Mouse (Mus musculus) CH12.LX (cell line): ENCODE data around the gene Dnm3. TPM values are rescaled to one million over a fixed set of nuclear protein-coding genes. Genes with fewer than 3 reads are reported as not detected.
A peak's percentile ranks its signal among the peaks of the same experiment; 100 is the strongest.

Source experiments
- DNase-seq: peaks from one replicate; pipeline ENCODE4 v3.0.0-alpha.2; 2013; ENCODE audit errors: extremely low read depth
- H3K27ac ChIP-seq: 2 replicates; pipeline ENCODE4 v1.5.1; 2012; ENCODE audit warnings: low read depth, mild to moderate bottlenecking, control low read depth, moderate library complexity; ENCODE audit not compliant: insufficient read depth
- H3K27me3 ChIP-seq: replicated peaks from 2 replicates; pipeline ENCODE3; 2012; ENCODE audit warnings: inconsistent platforms
- H3K36me3 ChIP-seq, 2 experiments: replicated peaks in 1 of 2; 2 replicates each; pipeline versions ENCODE3 to v1.6.1; 2012; ENCODE audit warnings: inconsistent platforms in 1 of 2, low read length in 1 of 2, mild to moderate bottlenecking in 1 of 2, mixed read lengths in 1 of 2, moderate library complexity in 1 of 2; ENCODE audit not compliant: control insufficient read depth in 1 of 2, insufficient read depth in 1 of 2
- H3K4me1 ChIP-seq, 2 experiments: 2 replicates each; pipeline ENCODE4 v1.6.1; 2012; ENCODE audit warnings: inconsistent platforms in 1 of 2, moderate library complexity in 1 of 2; ENCODE audit not compliant: insufficient read depth in 2 of 2, control insufficient read depth in 1 of 2
- H3K4me2 ChIP-seq: 2 replicates; pipeline ENCODE4 v1.6.1; 2012; ENCODE audit warnings: low read depth, mild to moderate bottlenecking, control low read depth; ENCODE audit not compliant: poor library complexity, insufficient read depth, severe bottlenecking
- H3K4me3 ChIP-seq, 3 experiments: fragments of 150-350 bp in 1 of 3; sonication (generic) in 1 of 3; replicated peaks in 1 of 3; 2 replicates each; pipeline versions ENCODE3 to v1.5.1; 2011 to 2012; ENCODE audit warnings: low read depth in 2 of 3, low read length in 2 of 3, mild to moderate bottlenecking in 2 of 3, moderate library complexity in 2 of 3, control low read depth in 1 of 3, improper control_type of control experiment in 1 of 3, inconsistent platforms in 1 of 3, mixed read lengths in 1 of 3; ENCODE audit not compliant: poor library complexity in 1 of 3
- H3K79me2 ChIP-seq: replicated peaks from 2 replicates; pipeline ENCODE4 v1.6.1; 2012; ENCODE audit warnings: mild to moderate bottlenecking, moderate library complexity; ENCODE audit not compliant: control insufficient read depth, poor library complexity, insufficient read depth, severe bottlenecking; ENCODE audit errors: extremely low read depth
- H3K9ac ChIP-seq: 2 replicates; pipeline ENCODE4 v1.6.1; 2012; ENCODE audit warnings: low read depth, mild to moderate bottlenecking, control low read depth, moderate library complexity; ENCODE audit not compliant: insufficient read depth
- H3K9me3 ChIP-seq: replicated peaks from 2 replicates; pipeline ENCODE3; 2012; ENCODE audit warnings: low read length, inconsistent platforms, mixed read lengths
- BHLHE40 ChIP-seq: IDR thresholded peaks from 2 replicates; pipeline ENCODE4 v1.6.1; 2011; ENCODE audit warnings: mild to moderate bottlenecking, low read depth, low read length, improper control_type of control experiment
- CTCF ChIP-seq, 2 experiments: IDR thresholded peaks in 1 of 2; conservative IDR thresholded peaks in 1 of 2; 2 replicates each; pipeline ENCODE4 v1.5.1; 2011 to 2012; ENCODE audit warnings: low read depth in 2 of 2, low read length in 2 of 2, improper control_type of control experiment in 1 of 2, inconsistent platforms in 1 of 2, mild to moderate bottlenecking in 1 of 2, moderate library complexity in 1 of 2
- E2F4 ChIP-seq: IDR thresholded peaks from 2 replicates; pipeline ENCODE4 v1.6.1; 2011; ENCODE audit warnings: low read depth, low read length, improper control_type of control experiment; ENCODE audit not compliant: insufficient replicate concordance
- ETS1 ChIP-seq: conservative IDR thresholded peaks from 2 replicates; pipeline ENCODE4 v1.6.1; 2012; ENCODE audit warnings: low read depth, mild to moderate bottlenecking, inconsistent platforms, low read length, improper control_type of control experiment, moderate library complexity
- JUN ChIP-seq: IDR thresholded peaks from 2 replicates; pipeline ENCODE4 v1.6.1; 2011; ENCODE audit warnings: low read depth, mild to moderate bottlenecking, low read length, improper control_type of control experiment, moderate library complexity; ENCODE audit not compliant: insufficient read depth
- MAFK ChIP-seq: IDR thresholded peaks from 2 replicates; pipeline ENCODE4 v1.6.1; 2011; ENCODE audit warnings: low read length, improper control_type of control experiment; ENCODE audit not compliant: insufficient replicate concordance
- MAZ ChIP-seq: IDR thresholded peaks from 2 replicates; pipeline ENCODE4 v1.6.1; 2012; ENCODE audit warnings: low read depth, mild to moderate bottlenecking, inconsistent platforms, low read length, improper control_type of control experiment, moderate library complexity
- MEF2A ChIP-seq: IDR thresholded peaks from 2 replicates; pipeline ENCODE4 v1.6.1; 2014; ENCODE audit warnings: low read depth, mild to moderate bottlenecking, inconsistent platforms, low read length, improper control_type of control experiment, borderline replicate concordance
- MXI1 ChIP-seq: IDR thresholded peaks from 2 replicates; pipeline ENCODE4 v1.6.1; 2011; ENCODE audit warnings: mild to moderate bottlenecking, low read depth, low read length, improper control_type of control experiment
- MYC ChIP-seq: IDR thresholded peaks from 2 replicates; pipeline ENCODE4 v1.6.1; 2011; ENCODE audit warnings: low read depth, mild to moderate bottlenecking, improper control_type of control experiment, low read length
- POLR2AphosphoS2 ChIP-seq: IDR thresholded peaks from 2 replicates; pipeline ENCODE4 v1.6.1; 2011; ENCODE audit warnings: low read depth, low read length, improper control_type of control experiment
- SMC3 ChIP-seq: IDR thresholded peaks from 2 replicates; pipeline ENCODE4 v1.6.1; 2011; ENCODE audit warnings: low read depth, low read length, improper control_type of control experiment
- TBP ChIP-seq: conservative IDR thresholded peaks from 2 replicates; pipeline ENCODE4 v1.6.1; 2011; ENCODE audit warnings: low read depth, low read length, improper control_type of control experiment
- TCF12 ChIP-seq: IDR thresholded peaks from 2 replicates; pipeline ENCODE4 v1.6.1; 2014; ENCODE audit warnings: low read depth, mild to moderate bottlenecking, inconsistent platforms, low read length, improper control_type of control experiment
- USF1 ChIP-seq: IDR thresholded peaks from 2 replicates; pipeline ENCODE4 v1.6.1; 2014; ENCODE audit warnings: low read depth, mild to moderate bottlenecking, inconsistent platforms, low read length, improper control_type of control experiment
- ZKSCAN1 ChIP-seq: IDR thresholded peaks from 2 replicates; pipeline ENCODE4 v1.6.1; 2012; ENCODE audit warnings: low read depth, inconsistent platforms, low read length, improper control_type of control experiment, borderline replicate concordance
- ZNF384 ChIP-seq: IDR thresholded peaks from 2 replicates; pipeline ENCODE4 v1.6.1; 2012; ENCODE audit warnings: low read depth, low read length, improper control_type of control experiment, inconsistent platforms
- dilution Hi-C: fragments of 300-500 bp; cut with MboI; formaldehyde crosslinking; loops from 2 replicates; pipeline ENCODE4 v1.14.3; 2020; ENCODE audit warnings: low sequenced_read_pairs; ENCODE audit not compliant: extremely low pct_unique_long_range_greater_than_20kb, extremely low pct_ligation_motif_present
- in situ Hi-C: fragments of 300-500 bp; cut with MboI; formaldehyde crosslinking; loops from 3 replicates; pipeline ENCODE4 v1.14.3; 2019; ENCODE audit warnings: low sequenced_read_pairs, low pct_ligation_motif_present, low pct_unique_long_range_greater_than_20kb, mixed read lengths
- polyA plus RNA-seq: library from polyadenylated mRNA; unstranded; fragments of >175 nt; gene quantifications from 2 replicates; pipeline ENCODE4 v1.2.1, GENCODE M21; 2012; ENCODE audit warnings: low read depth; ENCODE audit not compliant: insufficient read length
- total RNA-seq, 2 experiments: library from RNA; depleted of rRNA; stranded (reverse); fragments of 300-350 nt in 1 of 2; fragments of >200 nt in 1 of 2; gene quantifications; 2 replicates each; pipeline ENCODE4 v1.2.3; 2012 to 2014

The Dnm3 gene
- total and polyA plus RNA-seq, 3 experiments: 3.6 to 9.5 (median 6.9) TPM

- Histone ChIP-seq H3K4me2 (no peak overlapping the region), H3K79me2 (no peaks in the 10 kb centered on the region), H3K27ac (no peak overlapping the region), H3K4me1 (peaks cover 4 to 11% of the 10 kb centered on the region in 2 experiments; a peak in 3 of 4 replicates), H3K36me3 (no peaks in the 10 kb centered on the region), H3K4me3 (no peak overlapping the region), H3K27me3 (no peaks in the 10 kb centered on the region), H3K9ac (no peak overlapping the region), H3K9me3 (no peaks in the 10 kb centered on the region)
- in situ Hi-C loops (loop anchor here (25.0 kb wide), 1 partner anchor 565 kb away; the partner anchor contains the start of gene Tnfsf4), dilution Hi-C loops (no loop called here)
- no peak for DNase-seq
- TF ChIP-seq MEF2A (no peak), ZNF384 (no peak), USF1 (no peak), ZKSCAN1 (no peak), MYC (no peak), E2F4 (no peak), MAZ (no peak), TBP (no peak), MXI1 (no peak)
- TF ChIP-seq, all 38 proteins: peak for 0
Observed at GRCm38 (mm10) chr1:161952599-161952998, 525.2 kb downstream of the Dnm3 start.

DNA sequence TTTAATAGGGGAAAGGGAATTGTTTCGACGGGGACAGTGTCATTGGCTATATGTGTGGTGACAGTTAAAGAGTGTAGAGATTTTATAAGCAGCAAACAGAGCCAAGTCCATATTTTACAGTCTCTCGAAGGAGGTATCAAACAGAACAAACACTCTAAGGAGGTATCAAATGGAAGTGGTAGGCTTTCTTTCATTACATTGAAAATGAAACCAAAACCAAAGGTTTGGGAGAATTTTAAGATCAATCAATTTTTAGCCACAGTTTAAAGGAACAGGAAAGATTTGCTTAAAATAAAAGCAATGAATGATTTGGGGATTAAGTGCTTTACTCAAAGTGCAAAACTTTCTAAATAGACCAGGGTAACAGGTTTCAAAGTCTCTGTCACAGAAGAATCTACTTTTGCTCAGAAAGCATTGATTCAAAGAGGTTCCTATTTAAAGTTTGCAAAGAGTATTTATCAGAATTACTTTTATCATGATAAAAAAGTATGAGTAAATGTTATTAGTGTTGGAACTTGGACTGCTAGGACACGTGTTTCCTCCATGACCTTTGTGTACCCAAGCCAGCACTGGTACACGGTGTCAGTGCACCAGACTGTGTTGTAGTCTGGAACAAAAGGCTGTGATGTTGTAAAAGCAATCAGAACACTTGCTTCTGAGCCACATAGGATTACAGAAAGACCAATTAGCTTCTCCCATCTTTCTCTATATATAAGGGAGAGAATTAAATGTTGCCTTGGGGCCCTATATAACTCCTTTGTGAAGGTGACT lies 526.6 kb downstream of the Dnm3 start:
- Histone ChIP-seq H3K79me2 (no peaks in the 10 kb centered on the region), H3K27ac (no peak overlapping the region), H3K4me3 (no peak overlapping the region), H3K4me2 (peak overlapping the region; percentile 83), H3K9me3 (no peaks in the 10 kb centered on the region), H3K27me3 (no peaks in the 10 kb centered on the region), H3K36me3 (no peaks in the 10 kb centered on the region), H3K4me1 (peaks cover 4 to 11% of the 10 kb centered on the region in 2 experiments; a peak in 3 of 4 replicates), H3K9ac (0 out of 2 replicates have a peak overlapping the region, but pooled peaks have one; percentile 26)
- TF ChIP-seq POLR2AphosphoS2: no peak
- TF ChIP-seq BHLHE40: no peak
- TF ChIP-seq MAFK: no peak
- no peak for TF ChIP-seq TBP
- TF ChIP-seq JUN: no peak
- TF ChIP-seq ETS1: no peak
- no peak for TF ChIP-seq TCF12
- no peak for TF ChIP-seq CTCF (conservative IDR thresholded peaks at IDR 0.05 in 1 of 2, IDR thresholded peaks at IDR 0.05 in 1 of 2; ENCODE audit: low read depth in 2 of 2, low read length in 2 of 2)
- TF ChIP-seq ZNF384: no peak
- no peak for TF ChIP-seq SMC3
- DNase-seq: no peak
- in situ Hi-C loops: loop anchor here (25.0 kb wide), 1 partner anchor 564 kb away; the partner anchor contains the start of gene Tnfsf4
- dilution Hi-C loops: no loop called here
